Mouse (Mus musculus): ENCODE measurements around the gene Ehd4.

DNA sequence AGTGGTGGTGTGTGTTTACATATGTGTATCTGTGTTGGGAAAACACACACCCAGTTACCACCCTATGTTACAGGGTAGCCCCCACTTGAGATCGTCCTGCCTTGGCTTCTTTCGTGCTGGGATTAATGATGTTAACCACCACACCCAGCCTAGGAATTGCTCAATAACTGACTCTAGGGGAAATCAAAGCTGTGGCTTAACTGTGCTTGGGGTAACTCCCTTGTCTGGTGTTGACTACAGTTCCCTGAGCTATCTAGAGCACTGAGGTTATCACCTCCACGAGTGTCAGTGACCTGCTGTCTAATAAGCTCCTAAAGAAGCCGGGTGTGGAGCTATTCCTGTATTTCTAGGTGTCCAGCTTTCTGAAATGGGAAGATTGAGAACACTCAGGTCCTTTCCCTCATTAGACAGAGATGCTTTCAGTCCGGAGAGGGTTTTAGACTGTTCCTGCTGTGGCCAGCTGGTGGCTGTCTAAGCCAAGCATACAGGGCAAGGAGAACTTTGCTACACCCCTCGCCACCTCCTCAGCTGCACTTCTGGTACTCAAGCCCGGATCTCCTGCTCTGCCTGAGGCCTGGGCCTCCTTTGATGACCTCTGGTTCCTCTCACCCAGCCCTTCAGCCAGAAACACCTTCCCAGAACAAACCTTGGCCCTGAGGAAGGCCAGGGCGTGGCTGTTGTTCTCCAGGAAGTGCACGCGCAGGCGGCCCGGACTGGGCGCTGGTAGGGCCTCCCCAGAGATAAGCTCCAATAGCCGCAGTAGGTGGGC lies 69.6 kb downstream of the Ehd4 start:
- TF ChIP-seq CTCF (IDR thresholded peaks at IDR 0.05; ENCODE audit: low read depth, low read length): peak; percentile 36
- TF ChIP-seq POLR2A (IDR thresholded peaks at IDR 0.05; ENCODE audit: insufficient read depth, low read length): no peak
- no peak for TF ChIP-seq EP300 (IDR thresholded peaks at IDR 0.05; ENCODE audit: insufficient read depth, low read depth, low read length)

Measured in ES-Bruce4 (cell line).